Mouse (Mus musculus) hindbrain, embryonic 13.5 days (tissue): ENCODE results near the gene S1pr4. TPM values are rescaled to one million over a fixed set of nuclear protein-coding genes. Genes with fewer than 3 reads are reported as not detected.

Experiments used
- ATAC-seq: fragments of 200-750 bp; cut with Nextera tagmentation; 2 replicates; pipeline ENCODE4 v1.8.0; 2017; ENCODE audit warnings: moderate TSS enrichment; ENCODE audit not compliant: low FRiP score
- H3K27ac ChIP-seq: fragments of 300-500 bp; sonication (generic); 2 replicates; pipeline ENCODE4 v1.5.1; 2015; ENCODE audit warnings: inconsistent platforms, mild to moderate bottlenecking, moderate library complexity
- H3K27me3 ChIP-seq: fragments of 300-500 bp; sonication (generic); 2 replicates; pipeline ENCODE4 v1.6.1; 2015; ENCODE audit warnings: mild to moderate bottlenecking, inconsistent platforms
- H3K36me3 ChIP-seq: fragments of 300-500 bp; sonication (generic); 2 replicates; pipeline ENCODE4 v1.6.1; 2015; ENCODE audit warnings: mild to moderate bottlenecking, inconsistent platforms
- H3K4me1 ChIP-seq: fragments of 300-500 bp; sonication (generic); replicated peaks from 2 replicates; pipeline ENCODE4 v1.6.1; 2015; ENCODE audit warnings: inconsistent platforms
- H3K4me2 ChIP-seq: fragments of 300-500 bp; sonication (generic); 2 replicates; pipeline ENCODE4 v1.6.1; 2015; ENCODE audit warnings: inconsistent platforms, mild to moderate bottlenecking, moderate library complexity
- H3K4me3 ChIP-seq: fragments of 300-500 bp; sonication (generic); 2 replicates; pipeline ENCODE4 v1.5.1; 2015; ENCODE audit warnings: mild to moderate bottlenecking, inconsistent platforms
- H3K9ac ChIP-seq: fragments of 300-500 bp; sonication (generic); 2 replicates; pipeline ENCODE4 v1.6.1; 2015; ENCODE audit warnings: mild to moderate bottlenecking, inconsistent platforms
- H3K9me3 ChIP-seq: fragments of 300-500 bp; sonication (generic); 2 replicates; pipeline ENCODE4 v1.6.1; 2016; ENCODE audit warnings: inconsistent platforms
- whole genome bisulfite sequencing: fragments of 180-500 bp; shearing (Covaris S2); methylation state at CpG from one replicate; pipeline ENCODE4 v1.1.7; 2015; 5-methylcytosine and 5-hydroxymethylcytosine counted together
- polyA plus RNA-seq: library from polyadenylated mRNA; unstranded; fragments of >200 nt; fragmentation: Nextera tagmentation; extraction: Ambion mirVana; gene quantifications from 2 replicates; pipeline ENCODE4 v1.2.1, GENCODE M21; 2015

The S1pr4 gene
- polyA plus RNA-seq, 1 experiment from 2014 or later = 0.95 TPM

GRCm38 (mm10) chr10:81517227-81517626 is 17.3 kb upstream of the S1pr4 start:
- H3K4me2 ChIP-seq = no peak overlapping the region
- no peaks in the 10 kb centered on the region for H3K36me3 ChIP-seq
- 82% methylated on average over 8 of the region's 8 CpGs for WGBS
- no peak for ATAC-seq
- H3K4me1 ChIP-seq = no peaks in the 10 kb centered on the region
- H3K9ac ChIP-seq = no peak overlapping the region
- no peak overlapping the region for H3K4me3 ChIP-seq
- peaks cover 5% of the 10 kb centered on the region; the same call in 1 of the 2 replicates for H3K9me3 ChIP-seq
- no peak overlapping the region for H3K27ac ChIP-seq
- H3K27me3 ChIP-seq = peaks cover 24% of the 10 kb centered on the region

GRCm38 (mm10) chr10:81513798-81514197 is 13.9 kb upstream of the S1pr4 start:
- peaks cover 5% of the 10 kb centered on the region; the same call in 1 of the 2 replicates for H3K9me3 ChIP-seq
- 83% methylated on average over 5 of the region's 5 CpGs for WGBS
- ATAC-seq = no peak
- no peak overlapping the region for H3K4me2 ChIP-seq
- H3K36me3 ChIP-seq = no peaks in the 10 kb centered on the region
- H3K4me1 ChIP-seq = no peaks in the 10 kb centered on the region
- no peak overlapping the region for H3K4me3 ChIP-seq
- peaks cover 37% of the 10 kb centered on the region for H3K27me3 ChIP-seq
- H3K27ac ChIP-seq = no peak overlapping the region
- H3K9ac ChIP-seq = no peak overlapping the region

GRCm38 (mm10) chr10:81510246-81510810 is 10.4 kb upstream of the S1pr4 start:
- no peak overlapping the region for H3K27ac ChIP-seq
- no peak for ATAC-seq
- H3K9me3 ChIP-seq = peaks cover 5% of the 10 kb centered on the region; the same call in 1 of the 2 replicates
- no peak overlapping the region for H3K4me3 ChIP-seq
- no peak overlapping the region for H3K4me2 ChIP-seq
- no peaks in the 10 kb centered on the region for H3K36me3 ChIP-seq
- 84% methylated on average over 14 of the region's 14 CpGs for WGBS
- H3K9ac ChIP-seq = no peak overlapping the region
- H3K4me1 ChIP-seq = no peaks in the 10 kb centered on the region
- peaks cover 28% of the 10 kb centered on the region for H3K27me3 ChIP-seq

DNA sequence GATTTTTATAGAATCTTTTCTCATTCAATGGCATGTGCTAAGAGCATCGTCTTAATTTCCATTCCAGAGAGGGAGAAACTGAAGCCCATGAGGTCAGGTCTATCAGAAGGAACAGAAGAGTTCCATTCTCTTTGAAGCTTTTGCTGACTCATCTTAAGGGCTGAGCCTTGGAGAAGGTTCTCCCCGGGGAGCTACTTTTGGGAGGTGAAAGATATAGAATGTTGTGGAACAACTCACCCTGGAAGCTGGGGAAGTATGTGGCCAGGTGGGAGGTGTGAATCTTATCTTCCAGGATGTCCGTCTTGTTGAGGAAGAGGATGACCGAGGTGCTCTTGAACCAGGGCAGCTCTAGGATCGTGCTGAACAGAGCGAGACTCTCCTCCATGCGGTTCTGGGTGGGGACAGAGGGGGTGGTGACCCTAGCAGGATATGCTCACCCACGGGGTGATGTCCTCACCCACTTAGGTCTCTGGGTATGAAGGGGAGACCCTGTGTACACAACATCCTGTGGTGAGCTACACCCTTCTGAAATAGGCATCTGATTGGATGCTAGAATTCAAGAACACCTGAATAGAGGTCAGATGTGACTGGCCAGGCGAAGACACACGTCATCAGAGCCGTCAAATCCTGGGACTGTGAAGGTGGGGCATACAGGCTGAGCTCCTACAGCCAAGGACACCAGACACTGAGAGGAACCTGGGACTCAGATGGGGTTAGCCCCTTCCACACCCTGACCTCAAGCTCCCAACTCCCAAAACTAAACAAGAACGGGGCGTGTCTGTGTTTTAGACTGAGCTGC is 8.0 kb upstream of the S1pr4 start:
- no peak overlapping the region for H3K27ac ChIP-seq
- no peak overlapping the region for H3K4me3 ChIP-seq
- H3K9me3 ChIP-seq = no peaks in the 10 kb centered on the region
- no peak overlapping the region for H3K4me2 ChIP-seq
- peaks cover 35% of the 10 kb centered on the region for H3K27me3 ChIP-seq
- no peak overlapping the region for H3K9ac ChIP-seq
- H3K36me3 ChIP-seq = no peaks in the 10 kb centered on the region
- ATAC-seq = no peak
- 0 out of 2 replicates have a peak, but pooled peaks cover 1% of the 10 kb centered on the region for H3K4me1 ChIP-seq
- WGBS = 77% methylated on average over 13 of the region's 13 CpGs

GRCm38 (mm10) chr10:81507095-81507494 is 7.2 kb upstream of the S1pr4 start:
- WGBS = 42% methylated on average over 6 of the region's 6 CpGs
- Histone ChIP-seq H3K27me3 (peaks cover 28% of the 10 kb centered on the region), H3K4me3 (no peak overlapping the region), H3K9ac (no peak overlapping the region), H3K27ac (no peak overlapping the region), H3K4me2 (no peak overlapping the region), H3K4me1 (0 out of 2 replicates have a peak, but pooled peaks cover 3% of the 10 kb centered on the region), H3K36me3 (no peaks in the 10 kb centered on the region), H3K9me3 (no peaks in the 10 kb centered on the region)
- ATAC-seq = no peak

DNA sequence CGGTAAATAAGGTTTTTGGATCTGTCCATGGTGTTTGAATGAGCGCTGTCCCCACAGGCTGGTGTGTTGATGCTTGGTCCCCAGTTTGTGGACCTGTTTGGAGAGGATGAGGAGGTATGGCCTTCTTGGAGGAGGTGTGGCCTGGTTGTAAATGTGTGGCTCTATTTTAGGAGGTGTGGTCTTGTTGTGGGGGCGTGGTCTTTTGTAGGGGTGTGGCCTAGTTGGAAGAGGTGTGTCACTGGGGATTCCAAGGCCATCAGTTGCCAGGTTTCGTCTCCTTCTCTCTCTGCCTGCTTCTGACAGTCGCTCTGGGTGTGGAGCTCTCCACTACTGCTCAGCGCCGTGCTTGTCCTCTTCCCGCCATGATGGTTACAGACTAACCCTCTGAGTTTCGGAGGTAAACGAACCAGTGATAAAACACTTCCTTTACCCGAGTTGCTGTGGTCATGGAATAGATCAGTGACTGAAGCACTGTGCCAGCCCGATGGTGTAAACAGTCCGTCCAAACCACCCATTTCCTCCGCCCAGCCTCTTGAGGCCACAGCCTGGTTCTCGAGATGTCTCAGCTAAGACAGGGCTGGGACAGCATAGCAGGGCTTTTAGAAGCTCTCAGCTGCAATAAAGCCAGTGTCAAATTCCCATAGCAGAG is 5.2 kb upstream of the S1pr4 start:
- Histone ChIP-seq H3K4me1 (0 out of 2 replicates have a peak, but pooled peaks cover 3% of the 10 kb centered on the region), H3K27me3 (peaks cover 18% of the 10 kb centered on the region), H3K9ac (no peak overlapping the region), H3K36me3 (no peaks in the 10 kb centered on the region), H3K4me2 (no peak overlapping the region), H3K27ac (no peak overlapping the region), H3K9me3 (no peaks in the 10 kb centered on the region), H3K4me3 (no peak overlapping the region)
- WGBS = 80% methylated on average over 15 of the region's 15 CpGs
- no peak for ATAC-seq

DNA sequence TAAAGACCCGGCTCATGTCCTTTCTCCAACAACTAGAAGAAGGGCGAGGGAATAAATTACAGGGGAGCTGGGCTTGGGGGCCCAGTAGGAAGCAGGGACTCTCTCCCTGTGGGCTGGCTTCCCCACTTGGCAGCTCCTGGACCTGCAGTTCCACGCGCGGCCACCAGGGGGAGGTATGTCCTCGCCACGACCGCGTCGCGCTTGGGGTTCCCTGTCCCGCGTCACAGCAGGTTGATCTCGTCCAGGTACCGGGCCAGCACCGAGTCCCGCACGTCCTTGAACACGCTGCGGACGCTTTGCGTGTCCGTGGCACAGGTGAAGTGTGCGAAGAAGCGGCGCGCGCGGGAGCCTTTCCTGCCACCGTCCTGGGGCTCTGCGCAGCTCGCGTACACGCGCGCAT is 2.7 kb upstream of the S1pr4 start:
- ATAC-seq = peak; percentile 18
- Histone ChIP-seq H3K4me3 (peak overlapping the region; percentile 41), H3K4me2 (peak overlapping the region; percentile 64), H3K9me3 (no peaks in the 10 kb centered on the region), H3K36me3 (no peaks in the 10 kb centered on the region), H3K27me3 (peaks cover 14% of the 10 kb centered on the region), H3K4me1 (peaks cover 6% of the 10 kb centered on the region), H3K9ac (peak overlapping the region; percentile 67), H3K27ac (no peak overlapping the region)
- WGBS = 10% methylated on average over 36 of the region's 36 CpGs

- Histone ChIP-seq H3K36me3 (no peaks in the 10 kb centered on the region), H3K4me2 (no peak overlapping the region), H3K27me3 (peaks cover 14% of the 10 kb centered on the region), H3K4me3 (no peak overlapping the region), H3K27ac (no peak overlapping the region), H3K9ac (no peak overlapping the region), H3K4me1 (peaks cover 14% of the 10 kb centered on the region), H3K9me3 (no peaks in the 10 kb centered on the region)
- ATAC-seq = no peak
- 91% methylated on average over 5 of the region's 5 CpGs for WGBS
These were observed 1.9 kb upstream of the S1pr4 start for GRCm38 (mm10) chr10:81501863-81502262.

DNA sequence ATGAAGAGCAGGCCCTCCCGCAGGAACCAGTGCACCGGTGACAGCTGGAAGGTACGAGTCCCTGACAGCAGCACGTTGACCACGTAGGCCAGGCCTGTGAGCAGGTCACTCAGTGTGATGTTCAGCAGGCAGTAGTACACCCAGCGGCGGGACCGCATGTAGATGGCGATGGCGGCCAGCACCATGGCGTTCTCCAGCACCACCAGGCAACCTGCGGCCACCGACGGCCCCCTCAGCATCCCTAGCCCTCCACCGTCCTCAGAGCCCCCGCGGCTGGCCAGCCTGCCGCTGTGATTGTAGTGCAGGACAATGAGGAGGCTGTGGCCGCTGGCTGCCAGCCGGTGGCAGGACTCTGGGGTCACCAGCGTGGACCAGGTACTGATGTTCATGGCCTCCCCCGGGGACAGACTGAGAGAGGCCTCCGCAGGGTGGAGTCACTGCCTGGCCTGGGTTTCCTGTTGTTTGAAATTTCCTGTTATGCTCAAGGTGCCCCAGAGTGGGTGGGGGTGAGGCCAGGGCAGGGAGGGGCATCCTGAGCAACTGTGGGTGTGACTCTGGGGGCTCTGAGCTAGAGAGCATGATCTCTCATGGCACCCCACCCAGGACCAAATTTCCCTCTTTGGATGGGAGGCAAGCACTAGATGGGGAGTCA is 556 bp downstream of the S1pr4 start:
- H3K4me1 ChIP-seq = peaks cover 28% of the 10 kb centered on the region
- peaks cover 14% of the 10 kb centered on the region for H3K27me3 ChIP-seq
- H3K9ac ChIP-seq = peak overlapping the region; percentile 19; the same call in 1 of the 2 replicates
- H3K27ac ChIP-seq = no peak overlapping the region
- WGBS = 73% methylated on average over 23 of the region's 23 CpGs
- H3K36me3 ChIP-seq = no peaks in the 10 kb centered on the region
- H3K4me3 ChIP-seq = no peak overlapping the region
- H3K4me2 ChIP-seq = no peak overlapping the region
- ATAC-seq = no peak
- H3K9me3 ChIP-seq = no peaks in the 10 kb centered on the region

DNA sequence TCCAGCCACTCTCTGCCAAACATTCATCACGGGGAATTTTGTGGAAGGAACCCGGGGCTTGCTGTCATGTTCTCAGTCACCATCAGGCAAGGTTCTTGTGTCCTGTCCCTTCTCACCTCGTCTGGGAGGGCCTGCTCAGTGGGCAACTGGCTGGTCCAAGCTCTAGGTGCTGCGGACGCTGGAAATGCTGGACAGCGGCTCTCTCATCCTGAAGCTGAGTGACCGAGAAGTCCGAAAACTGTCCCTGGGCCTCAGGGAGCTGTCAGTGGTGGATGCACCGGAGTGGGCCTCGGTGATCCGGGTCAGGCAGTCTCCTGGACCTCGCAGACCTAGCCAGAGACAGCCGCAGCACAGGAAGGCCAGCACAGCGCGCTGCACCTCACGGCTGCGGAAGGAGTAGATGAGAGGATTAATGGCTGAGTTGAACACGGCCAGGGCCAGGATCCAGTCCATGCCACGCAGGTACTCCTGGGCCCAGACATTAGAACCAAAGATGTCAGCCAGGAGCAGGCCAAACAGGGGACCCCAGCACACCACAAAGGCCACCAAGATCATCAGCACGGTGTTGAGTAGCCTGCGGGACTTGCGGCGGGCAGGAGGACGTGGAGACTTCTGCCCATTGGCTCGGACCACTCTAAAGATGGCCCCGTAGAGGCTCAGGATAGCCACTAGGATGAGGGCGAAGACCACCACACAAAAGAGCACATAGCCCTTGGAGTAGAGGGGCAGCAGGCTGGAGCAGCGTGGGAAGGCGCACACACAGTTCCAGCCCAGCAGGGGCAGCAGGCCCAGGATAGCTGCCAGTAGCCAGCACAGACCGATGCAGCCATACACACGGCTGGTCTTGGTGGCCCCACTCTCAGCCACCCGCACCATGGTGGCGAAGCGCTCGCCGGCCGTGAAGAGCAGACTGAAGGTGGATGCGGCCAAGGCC is 1.3 kb downstream of the S1pr4 start:
- Histone ChIP-seq H3K27me3 (peaks cover 8% of the 10 kb centered on the region), H3K4me2 (no peak overlapping the region), H3K27ac (no peak overlapping the region), H3K4me3 (no peak overlapping the region), H3K9ac (peak overlapping the region; percentile 55; the same call in 1 of the 2 replicates), H3K4me1 (peaks cover 35% of the 10 kb centered on the region), H3K9me3 (no peaks in the 10 kb centered on the region), H3K36me3 (no peaks in the 10 kb centered on the region)
- WGBS = 88% methylated on average over 38 of the region's 38 CpGs
- no peak for ATAC-seq
